Mouse (Mus musculus) liver, embryonic 16.5 days (tissue): ENCODE results near the gene Astn1. TPM values are rescaled to one million over a fixed set of nuclear protein-coding genes. Genes with fewer than 3 reads are reported as not detected.

Experiments used
- ATAC-seq: fragments of 200-750 bp; cut with Nextera tagmentation; 2 replicates; pipeline ENCODE4 v1.8.0; 2017; ENCODE audit warnings: low read depth, mild to moderate bottlenecking, moderate number of reproducible peaks, moderate library complexity
- H3K27ac ChIP-seq: fragments of 300-500 bp; sonication (generic); 2 replicates; pipeline ENCODE4 v1.5.1; 2014; ENCODE audit warnings: mild to moderate bottlenecking, low read length
- H3K27me3 ChIP-seq: fragments of 300-500 bp; sonication (generic); 2 replicates; pipeline ENCODE4 v1.6.1; 2014; ENCODE audit warnings: low read depth, low read length, mixed read lengths; ENCODE audit not compliant: control insufficient read depth, insufficient read depth
- H3K36me3 ChIP-seq: fragments of 300-500 bp; sonication (generic); 2 replicates; pipeline ENCODE4 v1.6.1; 2014; ENCODE audit warnings: mild to moderate bottlenecking; ENCODE audit not compliant: control insufficient read depth, insufficient read depth
- H3K4me1 ChIP-seq: fragments of 300-500 bp; sonication (generic); 2 replicates; pipeline ENCODE4 v1.6.1; 2014; ENCODE audit warnings: low read depth, low read length, mixed read lengths; ENCODE audit not compliant: control insufficient read depth
- H3K4me2 ChIP-seq: fragments of 300-500 bp; sonication (generic); 2 replicates; pipeline ENCODE4 v1.6.1; 2014; ENCODE audit warnings: low read depth, low read length, mixed read lengths
- H3K4me3 ChIP-seq: fragments of 300-500 bp; sonication (generic); 2 replicates; pipeline ENCODE4 v1.5.1; 2014; ENCODE audit warnings: low read depth, mild to moderate bottlenecking, low read length
- H3K9ac ChIP-seq: fragments of 300-500 bp; sonication (generic); 2 replicates; pipeline ENCODE4 v1.6.1; 2014; ENCODE audit warnings: low read depth, low read length
- H3K9me3 ChIP-seq: fragments of 300-500 bp; sonication (generic); replicated peaks from 2 replicates; pipeline ENCODE4 v1.6.1; 2016; ENCODE audit warnings: low read length; ENCODE audit not compliant: control insufficient read depth
- WGBS: fragments of 180-500 bp; shearing (Covaris S2); extraction: QIAGEN DNeasy Blood & Tissue Kit; methylation state at CpG from one replicate; pipeline ENCODE4 v1.1.7; 2014; ENCODE audit not compliant: insufficient replicate concordance; 5-methylcytosine and 5-hydroxymethylcytosine counted together
- polyA plus RNA-seq: library from polyadenylated mRNA; unstranded; fragments of >200 nt; fragmentation: Nextera tagmentation; extraction: Ambion mirVana; gene quantifications from 2 replicates; pipeline ENCODE4 v1.2.1, GENCODE M21; 2015

Gene Astn1
- polyA plus RNA-seq, 1 experiment from 2014 or later: not detected

GRCm38 (mm10) chr1:158500140-158500539 is 138.1 kb downstream of the Astn1 start:
- no peak for ATAC-seq
- Histone ChIP-seq H3K27ac (no peak overlapping the region), H3K4me2 (no peak overlapping the region), H3K36me3 (no peaks in the 10 kb centered on the region), H3K27me3 (no peaks in the 10 kb centered on the region), H3K9ac (no peak overlapping the region), H3K4me3 (no peak overlapping the region), H3K4me1 (no peaks in the 10 kb centered on the region), H3K9me3 (no peaks in the 10 kb centered on the region; the same call in 1 of the 2 replicates)
- 42% methylated on average over 4 of the region's 4 CpGs for WGBS

GRCm38 (mm10) chr1:158501019-158501418 is 138.9 kb downstream of the Astn1 start:
- Histone ChIP-seq H3K9ac (no peak overlapping the region), H3K27me3 (no peaks in the 10 kb centered on the region), H3K27ac (no peak overlapping the region), H3K9me3 (no peaks in the 10 kb centered on the region; the same call in 1 of the 2 replicates), H3K4me1 (no peaks in the 10 kb centered on the region), H3K36me3 (no peaks in the 10 kb centered on the region), H3K4me3 (no peak overlapping the region), H3K4me2 (no peak overlapping the region)
- ATAC-seq: no peak
- WGBS: 45% methylated on average over 4 of the region's 4 CpGs

DNA sequence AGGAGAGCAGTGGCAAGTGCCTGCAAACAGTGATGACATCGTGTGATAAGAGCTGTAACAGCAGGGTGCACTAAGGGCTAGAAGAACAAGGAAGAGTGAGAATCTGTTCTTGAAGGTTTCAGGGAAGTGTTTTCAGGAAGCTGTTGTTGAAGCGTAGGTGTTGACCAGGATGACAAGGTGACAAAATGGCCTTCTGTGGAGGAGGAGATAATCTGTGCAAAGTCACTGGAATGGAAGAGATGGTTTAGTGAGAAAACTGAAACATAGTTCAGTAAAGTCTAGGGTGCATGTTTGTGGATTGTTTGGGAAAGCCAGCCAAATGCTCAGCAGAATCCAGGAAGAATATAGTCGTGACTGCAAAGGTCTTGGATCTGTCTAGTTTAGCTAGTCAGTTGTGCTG is 145.5 kb downstream of the Astn1 start:
- 34% methylated on average over 3 of the region's 3 CpGs for WGBS

DNA sequence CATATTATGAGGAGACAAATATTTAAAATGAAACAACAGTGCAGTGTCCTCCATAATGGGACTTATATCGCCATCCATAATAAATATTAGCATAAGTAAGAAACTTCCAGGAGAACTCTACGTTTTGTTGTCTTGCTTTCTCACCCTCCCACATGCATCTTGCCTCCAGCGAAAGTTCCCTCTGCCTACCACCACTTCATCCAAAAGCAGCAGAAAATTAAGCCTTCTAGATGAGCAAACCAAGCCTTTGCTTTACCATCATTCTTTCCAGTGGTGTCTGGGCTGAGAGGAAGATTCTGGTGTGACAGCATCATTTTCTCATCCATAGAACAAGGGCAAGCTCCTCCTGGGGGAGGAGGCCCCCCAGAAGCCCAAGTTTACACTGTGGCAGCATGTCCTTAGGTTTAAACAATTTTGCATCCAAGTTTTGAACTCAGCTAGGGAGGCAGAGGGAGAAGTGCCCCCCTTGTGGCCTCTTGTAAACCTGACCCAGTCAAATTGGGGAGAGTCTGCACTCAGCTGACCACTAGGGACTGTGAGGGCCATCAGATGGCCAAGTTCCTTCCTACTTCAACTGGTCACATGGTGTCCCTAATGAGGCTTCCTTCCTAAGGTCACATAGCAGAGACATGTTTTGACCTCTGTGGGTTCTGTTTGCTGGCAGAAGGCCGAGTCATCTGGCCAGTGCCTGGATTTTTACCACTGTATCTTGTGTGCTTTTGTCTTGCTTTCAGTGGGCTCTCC is 147.2 kb downstream of the Astn1 start:
- WGBS: 42% methylated on average over 4 of the region's 4 CpGs

More for the DNA sequence above, 145.5 kb downstream of the Astn1 start:
- H3K9me3 ChIP-seq: no peaks in the 10 kb centered on the region
- H3K27me3 ChIP-seq: no peaks in the 10 kb centered on the region
- no peak overlapping the region for H3K4me2 ChIP-seq
- no peak overlapping the region for H3K27ac ChIP-seq
- H3K4me3 ChIP-seq: no peak overlapping the region
- ATAC-seq: no peak
- H3K4me1 ChIP-seq: no peaks in the 10 kb centered on the region
- H3K9ac ChIP-seq: no peak overlapping the region
- no peaks in the 10 kb centered on the region for H3K36me3 ChIP-seq

DNA sequence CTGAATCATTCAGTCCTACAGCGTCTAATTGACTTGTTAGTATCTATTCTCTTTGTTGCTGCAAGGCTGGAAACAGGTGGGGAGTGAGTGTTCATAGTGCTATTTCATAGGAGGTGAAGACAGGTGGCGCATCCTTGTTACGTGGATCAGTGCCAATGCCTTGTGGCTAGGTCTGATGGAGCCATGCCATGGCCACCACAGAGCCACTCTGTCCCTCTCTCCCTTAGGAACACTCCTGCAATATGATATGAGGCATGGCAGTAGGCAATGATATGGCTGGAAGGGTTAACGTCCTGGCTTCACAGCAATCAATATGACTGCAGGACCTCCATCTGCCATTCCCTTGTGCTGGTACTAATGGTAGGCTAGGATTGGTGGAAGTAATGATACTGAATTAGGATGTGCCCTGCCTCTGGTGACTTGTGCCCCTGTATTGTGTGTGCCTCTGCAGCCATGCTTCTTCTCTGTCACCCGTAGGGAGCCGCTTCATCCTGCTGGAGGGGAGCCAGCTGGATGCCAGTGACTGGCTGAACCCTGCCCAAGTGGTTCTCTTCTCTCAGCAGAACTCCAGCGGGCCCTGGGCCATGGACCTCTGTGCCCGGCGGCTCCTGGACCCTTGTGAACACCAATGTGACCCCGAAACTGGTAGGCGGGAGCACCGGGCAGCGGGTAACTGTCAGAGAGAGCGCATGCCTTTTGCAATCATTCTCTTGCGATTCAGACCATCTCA is 148.6 kb downstream of the Astn1 start:
- no peak for ATAC-seq
- Histone ChIP-seq H3K27me3 (no peaks in the 10 kb centered on the region), H3K4me2 (no peak overlapping the region), H3K36me3 (no peaks in the 10 kb centered on the region), H3K4me1 (no peaks in the 10 kb centered on the region), H3K9me3 (no peaks in the 10 kb centered on the region), H3K4me3 (no peak overlapping the region), H3K27ac (no peak overlapping the region), H3K9ac (no peak overlapping the region)
- 77% methylated on average over 15 of the region's 15 CpGs for WGBS

More for the DNA sequence above, 147.2 kb downstream of the Astn1 start:
- Histone ChIP-seq H3K27me3 (no peaks in the 10 kb centered on the region), H3K36me3 (no peaks in the 10 kb centered on the region), H3K4me1 (no peaks in the 10 kb centered on the region), H3K9ac (no peak overlapping the region), H3K9me3 (no peaks in the 10 kb centered on the region), H3K27ac (no peak overlapping the region), H3K4me2 (no peak overlapping the region), H3K4me3 (no peak overlapping the region)
- ATAC-seq: peak; percentile 51; the same call in 1 of the 2 replicates

DNA sequence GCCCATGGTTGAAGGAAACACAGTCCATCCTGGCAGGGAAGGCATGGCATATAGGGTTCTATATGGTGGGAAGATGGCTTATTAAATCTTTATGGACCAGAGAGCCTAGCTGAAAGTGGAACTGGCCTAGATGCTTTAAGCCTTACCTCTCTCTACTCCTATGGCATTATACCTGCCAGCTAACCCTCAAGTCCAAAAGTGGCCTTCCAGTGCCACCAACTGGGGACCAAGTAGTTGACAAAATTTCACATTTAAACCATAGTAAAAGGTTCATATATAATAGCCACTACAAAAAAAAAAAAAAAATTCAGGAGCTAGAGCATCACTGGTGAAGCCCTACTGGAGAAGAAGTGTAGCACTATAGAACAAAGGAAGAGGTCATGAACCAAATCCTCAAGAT is 150.0 kb downstream of the Astn1 start:
- Histone ChIP-seq H3K4me3 (no peak overlapping the region), H3K4me2 (no peak overlapping the region), H3K27me3 (no peaks in the 10 kb centered on the region), H3K4me1 (no peaks in the 10 kb centered on the region), H3K27ac (no peak overlapping the region), H3K9me3 (no peaks in the 10 kb centered on the region), H3K9ac (no peak overlapping the region), H3K36me3 (no peaks in the 10 kb centered on the region)
- ATAC-seq: no peak

DNA sequence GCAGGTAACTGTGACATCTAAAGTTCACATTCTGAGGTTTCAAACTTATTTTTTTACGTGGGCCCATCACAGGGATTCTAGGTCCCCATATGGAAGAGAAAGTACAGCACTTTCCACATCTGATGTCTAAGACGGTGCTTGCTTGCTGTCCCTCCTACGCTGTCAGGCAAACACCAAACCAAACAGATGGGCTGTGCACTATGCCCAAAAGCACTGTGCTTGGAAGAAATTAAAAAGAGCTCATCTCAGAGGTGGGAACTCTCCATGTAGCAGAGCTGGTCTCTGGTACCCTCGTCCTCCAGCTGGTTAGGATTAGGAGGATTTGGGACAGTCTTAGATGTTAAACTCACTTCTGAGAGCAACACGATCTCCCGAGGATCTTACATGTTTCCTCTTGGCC is 150.6 kb downstream of the Astn1 start:
- no peak overlapping the region for H3K4me2 ChIP-seq
- no peaks in the 10 kb centered on the region for H3K9me3 ChIP-seq
- no peaks in the 10 kb centered on the region for H3K36me3 ChIP-seq
- no peak overlapping the region for H3K27ac ChIP-seq
- no peak overlapping the region for H3K4me3 ChIP-seq
- 50% methylated on average over 6 of the region's 6 CpGs for WGBS
- ATAC-seq: no peak
- no peaks in the 10 kb centered on the region for H3K4me1 ChIP-seq
- no peaks in the 10 kb centered on the region for H3K27me3 ChIP-seq
- no peak overlapping the region for H3K9ac ChIP-seq

DNA sequence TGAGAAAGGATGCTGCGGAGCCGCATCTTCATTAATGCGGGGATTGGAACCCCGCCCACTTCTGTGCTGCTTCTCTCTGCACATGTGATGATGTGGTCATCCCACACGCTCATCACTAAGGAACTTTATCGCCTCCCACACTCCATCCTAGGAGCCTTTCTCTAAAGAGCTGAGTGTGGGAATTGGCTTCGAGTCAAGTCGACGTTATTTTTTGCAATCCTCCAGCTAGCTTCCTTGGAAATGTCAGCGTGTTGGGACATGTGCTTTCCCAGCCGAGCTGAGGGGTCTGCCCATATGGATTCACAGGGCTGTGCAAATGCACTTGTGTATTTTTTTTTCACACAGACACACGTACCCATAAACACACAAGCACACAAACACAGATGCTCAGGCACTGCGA is 151.5 kb downstream of the Astn1 start:
- H3K4me3 ChIP-seq: no peak overlapping the region
- WGBS: 75% methylated on average over 13 of the region's 13 CpGs
- no peak for ATAC-seq
- H3K9me3 ChIP-seq: no peaks in the 10 kb centered on the region
- no peaks in the 10 kb centered on the region for H3K27me3 ChIP-seq
- H3K4me1 ChIP-seq: no peaks in the 10 kb centered on the region
- H3K27ac ChIP-seq: no peak overlapping the region
- H3K9ac ChIP-seq: no peak overlapping the region
- no peaks in the 10 kb centered on the region for H3K36me3 ChIP-seq
- no peak overlapping the region for H3K4me2 ChIP-seq

DNA sequence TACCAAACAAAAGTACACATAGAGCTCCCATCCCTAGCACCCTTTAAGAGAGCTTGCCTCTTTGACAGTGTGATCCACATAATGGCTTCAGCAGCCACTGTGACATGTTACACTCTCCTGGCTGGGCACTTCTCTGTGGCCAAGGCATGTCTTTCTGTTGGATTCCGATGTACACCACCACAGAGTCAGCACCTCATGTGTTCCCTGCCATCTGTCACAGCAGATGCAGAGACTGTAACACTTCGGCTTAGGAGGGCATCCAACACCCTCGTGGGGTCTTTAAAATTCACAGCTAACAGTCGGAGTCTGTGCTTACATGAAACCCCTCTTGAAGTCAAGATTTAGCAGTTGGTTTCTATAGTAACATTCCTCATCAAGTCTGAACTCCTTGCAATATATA is 154.5 kb downstream of the Astn1 start:
- no peak for ATAC-seq
- no peak overlapping the region for H3K27ac ChIP-seq
- H3K27me3 ChIP-seq: no peaks in the 10 kb centered on the region
- 54% methylated on average over 4 of the region's 4 CpGs for WGBS
- H3K36me3 ChIP-seq: no peaks in the 10 kb centered on the region
- no peak overlapping the region for H3K4me3 ChIP-seq
- no peaks in the 10 kb centered on the region for H3K9me3 ChIP-seq
- H3K4me2 ChIP-seq: no peak overlapping the region
- no peaks in the 10 kb centered on the region for H3K4me1 ChIP-seq
- no peak overlapping the region for H3K9ac ChIP-seq
